Mouse (Mus musculus) T-helper 17 cell (primary cell): ENCODE measurements around the gene Mesp2.
"Not testable (repeated sequence)": the region's sequence is repeated elsewhere in the genome, so short reads cannot be mapped to it uniquely, and the experiment has no call there.

Source experiments
- in situ Hi-C, 2 experiments: fragments of 300-600 bp; cut with MboI, MseI; formaldehyde crosslinking; loops; 1 replicate in 1 of 2; 2 replicates in 1 of 2; pipeline ENCODE4 v1.15.1; 2025; ENCODE audit warnings: high pct_unique_total_duplicates in 2 of 2

The Mesp2 gene

DNA sequence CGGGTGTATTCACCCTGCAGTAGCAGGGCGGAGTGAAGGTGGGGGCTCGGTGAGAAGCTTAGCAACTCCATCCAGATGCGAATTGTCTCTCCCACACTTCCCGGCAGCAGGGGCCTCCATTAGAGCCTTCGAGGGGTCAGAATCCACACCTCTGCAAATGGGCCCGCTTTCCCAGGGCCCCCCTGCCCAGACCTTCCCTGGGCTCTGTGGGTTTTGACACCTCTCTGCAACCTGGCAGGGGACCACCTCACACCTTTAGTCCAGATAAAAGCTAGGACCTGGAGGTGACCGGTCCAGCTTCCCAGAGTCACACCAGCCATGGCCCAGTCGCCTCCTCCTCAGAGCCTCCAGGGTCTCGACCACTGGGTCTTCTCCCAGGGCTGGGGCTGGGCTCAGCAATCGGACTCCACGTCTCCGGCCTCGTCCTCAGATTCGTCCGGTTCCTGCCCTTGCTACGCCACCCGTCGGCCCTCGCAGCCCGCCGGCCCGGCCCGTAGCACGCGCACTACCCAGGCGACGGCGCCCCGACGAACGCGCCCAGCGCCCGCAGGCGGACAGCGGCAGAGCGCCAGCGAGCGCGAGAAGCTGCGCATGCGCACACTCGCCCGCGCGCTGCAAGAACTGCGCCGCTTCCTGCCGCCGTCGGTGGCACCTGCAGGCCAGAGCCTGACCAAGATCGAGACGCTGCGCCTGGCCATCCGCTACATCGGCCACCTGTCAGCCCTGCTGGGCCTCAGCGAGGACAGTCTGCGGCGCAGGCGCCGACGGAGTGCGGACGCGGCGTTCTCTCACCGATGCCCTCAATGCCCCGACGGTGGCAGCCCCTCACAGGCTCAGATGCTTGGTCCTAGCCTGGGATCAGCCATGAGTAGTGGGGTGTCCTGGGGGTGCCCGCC, at the start of gene Mesp2:
Gene Mesp2, plus strand, starts transcription at position 117 of the 896 bp plus-strand sequence.
- in situ Hi-C loops, result no loop called here

GRCm38 (mm10) chr7:79761124-79761876, 49.2 kb upstream of the Mesp2 start:
- in situ Hi-C loops, result no loop called here

- in situ Hi-C loops, result no loop called here
Observed at GRCm38 (mm10) chr7:79762106-79762505, 48.4 kb upstream of the Mesp2 start.

- in situ Hi-C loops, result no loop called here
Observed at GRCm38 (mm10) chr7:79765991-79766390, 44.5 kb upstream of the Mesp2 start.

DNA sequence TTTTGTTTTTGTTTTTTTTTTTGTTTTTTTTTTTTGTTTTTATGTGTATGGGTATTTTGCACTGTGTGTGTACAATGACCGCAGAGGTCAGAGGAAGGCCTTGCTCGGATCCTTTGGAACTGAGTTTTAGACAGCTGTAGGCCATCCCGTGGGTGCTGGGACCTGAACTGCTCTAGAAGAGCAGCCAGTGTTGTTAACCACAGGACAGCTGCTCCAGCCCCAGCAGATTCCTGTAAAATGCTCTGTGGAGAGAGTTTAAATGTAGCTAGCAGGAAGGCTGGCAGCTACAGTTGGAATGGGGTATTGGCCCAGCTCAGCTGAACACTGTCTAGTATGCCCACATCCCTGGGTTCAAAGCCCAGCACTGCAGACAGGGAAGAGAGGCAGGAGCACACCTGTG, 40.9 kb upstream of the Mesp2 start:
- in situ Hi-C loops, result no loop called here

GRCm38 (mm10) chr7:79771561-79772512, 38.7 kb upstream of the Mesp2 start:
- in situ Hi-C loops, result no loop called here

- in situ Hi-C loops, result no loop called here
Observed at GRCm38 (mm10) chr7:79780647-79781626, 29.6 kb upstream of the Mesp2 start.

DNA sequence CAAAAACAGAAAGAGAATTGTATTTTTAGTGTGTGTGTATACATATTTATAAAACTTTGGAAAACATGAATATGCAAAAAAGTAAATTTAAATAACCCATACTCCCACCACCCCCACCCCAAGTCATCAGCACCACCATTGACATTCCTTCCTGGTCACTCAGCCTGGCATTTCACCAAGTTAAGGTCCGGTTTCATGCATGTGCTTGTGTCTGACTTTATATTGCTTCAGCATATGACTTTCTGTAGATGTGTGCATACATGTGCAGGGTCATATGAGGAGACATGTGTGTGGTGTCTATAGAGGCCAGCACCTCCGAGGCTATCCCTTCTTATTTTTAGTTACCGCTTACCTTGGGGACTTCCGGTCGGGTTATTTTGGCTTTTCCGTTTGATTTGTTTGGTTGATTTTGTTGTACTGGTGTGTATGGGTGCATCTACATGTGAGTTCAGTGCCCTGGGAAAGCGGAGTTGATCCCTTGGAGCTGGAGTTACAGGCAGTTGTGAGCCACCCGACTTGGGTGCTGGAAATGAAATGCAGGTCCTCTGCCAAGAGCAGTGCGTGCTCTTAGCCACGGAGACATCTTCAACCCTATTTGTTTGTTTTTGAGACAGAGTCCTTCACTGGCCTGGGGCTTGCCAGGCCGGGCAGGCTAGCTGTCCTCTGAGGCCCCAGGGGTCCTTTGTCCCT, 28.6 kb upstream of the Mesp2 start:
- in situ Hi-C loops, result no loop called here

DNA sequence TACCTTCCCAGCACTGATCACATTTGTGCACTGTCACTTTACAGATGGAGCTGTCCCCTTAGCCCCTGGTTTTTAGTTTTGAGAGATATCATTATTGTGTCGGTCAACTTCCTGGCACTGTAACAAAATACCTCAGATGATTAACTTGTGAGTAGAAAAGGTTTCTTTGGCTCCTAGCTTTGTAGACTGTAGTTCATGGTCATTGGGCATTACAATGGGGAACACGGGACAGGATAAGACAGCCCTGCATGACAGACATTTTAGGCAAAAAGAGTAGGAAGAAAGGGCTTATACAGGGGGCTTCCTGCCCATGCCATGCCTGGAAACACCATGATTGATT, 28.0 kb upstream of the Mesp2 start:
- in situ Hi-C loops, result no loop called here

DNA sequence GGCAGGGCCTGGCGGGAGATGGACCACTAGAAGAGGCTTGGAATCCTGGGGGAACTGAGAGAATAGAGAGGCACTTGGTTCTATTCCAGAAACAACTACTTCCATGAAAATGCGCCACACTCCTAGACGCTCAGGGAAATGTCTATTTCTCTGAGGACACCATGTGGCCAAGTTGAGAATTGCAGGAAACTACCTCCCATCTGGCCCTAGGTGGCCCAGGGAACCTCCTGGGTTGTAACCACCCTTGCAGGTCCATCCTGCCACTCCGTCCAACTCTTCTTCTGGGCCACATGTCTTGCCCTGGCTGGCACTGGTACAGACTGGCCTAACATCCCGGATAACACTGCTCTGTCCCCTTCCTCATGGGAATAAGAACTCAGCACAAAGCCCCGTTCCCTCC, 24.2 kb upstream of the Mesp2 start:
- in situ Hi-C loops, result no loop called here

DNA sequence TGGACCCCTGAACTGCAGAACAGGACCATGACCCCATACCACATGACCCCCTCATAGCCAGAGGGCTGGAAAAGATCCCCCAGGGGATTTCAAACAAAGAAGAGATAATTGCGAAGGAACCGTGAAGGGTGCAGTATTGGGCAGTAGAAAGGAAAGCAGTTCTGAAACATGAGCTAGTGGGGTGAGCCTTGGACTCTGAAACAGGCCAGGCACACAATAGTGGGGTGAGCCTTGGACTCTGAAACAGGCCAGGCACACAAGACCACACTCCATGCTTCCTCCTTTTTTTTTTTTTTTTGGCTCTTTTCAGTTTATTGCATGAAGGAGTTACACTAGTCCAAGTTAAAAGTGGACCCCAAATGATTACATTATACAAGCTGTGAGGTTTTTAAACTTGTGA, 20.7 kb upstream of the Mesp2 start:
- in situ Hi-C loops, result not testable (repeated sequence)

DNA sequence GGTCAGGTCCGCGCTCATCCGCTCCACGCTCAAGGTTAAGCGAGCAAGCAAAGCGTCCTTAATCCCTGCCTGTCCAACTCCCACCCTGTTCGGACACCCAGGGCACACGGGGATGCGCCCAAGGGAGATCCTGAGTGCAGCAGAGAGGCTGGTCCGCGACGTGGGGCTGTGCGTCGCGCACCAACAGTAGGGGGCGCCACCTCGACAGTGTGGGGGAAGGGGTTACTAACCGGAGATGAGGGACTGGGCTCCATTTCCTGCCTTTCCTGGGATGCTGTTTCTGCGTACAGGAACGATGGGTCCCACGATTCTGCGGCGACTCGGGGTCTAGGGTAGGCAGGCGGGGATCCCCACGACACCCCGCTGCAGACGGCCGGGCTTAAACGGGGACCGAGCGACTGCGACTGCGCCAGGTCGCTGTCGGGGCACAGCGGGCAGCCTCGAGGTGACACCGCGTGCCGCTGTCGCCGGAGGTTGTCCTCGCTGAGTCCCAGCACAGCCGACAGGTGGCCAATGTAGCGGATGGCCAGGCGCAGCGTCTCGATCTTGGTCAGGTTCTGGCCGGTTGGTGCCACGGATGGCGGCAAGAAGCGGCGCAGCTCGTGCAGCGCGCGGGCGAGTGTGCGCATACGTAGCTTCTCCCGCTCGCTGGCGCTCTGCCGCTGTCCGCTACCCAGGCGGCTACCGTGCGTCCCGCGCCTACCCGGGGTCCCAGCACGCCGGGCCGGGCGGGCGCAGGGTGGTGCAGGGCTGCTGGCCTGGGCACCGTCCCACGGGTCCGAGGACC, 17.7 kb upstream of the Mesp2 start:
- in situ Hi-C loops, result no loop called here

DNA sequence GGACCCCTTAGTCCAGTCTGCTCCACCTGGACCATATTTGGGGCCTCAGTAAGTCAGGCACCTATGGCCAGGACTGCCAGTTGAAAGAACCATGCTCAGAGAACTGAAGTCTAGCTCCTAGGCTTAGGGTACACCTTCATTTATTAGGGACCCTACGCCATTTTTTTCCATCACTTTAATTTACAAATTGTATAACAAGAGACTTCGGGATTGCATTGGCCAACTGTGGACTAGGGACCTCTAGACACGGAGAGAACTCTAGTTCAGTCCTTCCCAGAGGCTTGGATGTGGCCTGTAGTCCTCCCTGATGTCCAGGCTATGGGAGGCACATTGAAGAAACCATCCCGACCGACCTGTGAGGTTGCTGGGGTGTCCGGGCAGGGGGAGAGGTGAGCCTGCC, 16.8 kb upstream of the Mesp2 start, which contains the start of gene Mesp1:
Gene Mesp1, minus strand, starts transcription at position 101 of the 400 bp plus-strand sequence.
- in situ Hi-C loops, result no loop called here

DNA sequence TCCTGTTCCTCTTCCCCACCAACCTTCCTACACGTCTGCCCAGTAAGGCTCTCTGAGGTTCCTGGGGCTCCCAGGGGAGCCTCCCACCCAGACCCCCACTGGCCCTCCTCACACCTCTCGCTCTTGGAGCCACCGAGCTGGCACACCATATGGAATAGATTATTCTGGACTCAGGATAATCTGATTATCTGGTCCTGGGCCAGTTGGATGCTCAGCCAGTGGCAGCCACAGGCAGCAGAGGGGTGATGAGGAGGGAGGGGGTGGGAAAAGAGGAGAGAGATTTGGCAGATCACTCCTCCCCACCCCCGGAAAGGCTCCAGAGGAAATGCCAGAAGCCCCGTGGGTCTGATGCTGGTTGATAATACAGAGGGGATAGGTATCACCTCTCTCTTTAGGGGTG, 11.9 kb upstream of the Mesp2 start:
- in situ Hi-C loops, result loop anchor here in 1 of 2 experiments (5.0 kb wide), 1 partner anchor 109 kb away; no protein-coding TSS in a partner anchor

DNA sequence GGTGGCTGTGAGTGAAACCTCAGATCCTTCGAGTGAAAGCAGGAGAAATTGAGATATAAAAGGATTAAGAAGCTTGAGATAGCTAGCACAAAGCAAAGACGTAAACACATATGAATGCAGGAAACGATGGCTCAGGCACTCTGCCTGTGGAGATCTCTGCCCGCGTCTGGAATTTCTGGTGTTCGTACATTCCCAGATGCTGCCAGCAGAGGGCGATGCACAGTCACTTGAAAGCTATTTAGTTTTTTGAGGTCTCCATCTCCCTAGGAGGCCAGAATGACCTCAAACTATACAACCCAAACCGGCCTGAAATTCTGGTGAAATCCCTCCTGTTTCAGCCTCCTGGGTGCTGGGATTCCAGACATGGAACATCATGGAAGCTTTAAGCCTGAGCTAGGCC, 11.5 kb upstream of the Mesp2 start:
- in situ Hi-C loops, result loop anchor here in 1 of 2 experiments (5.0 kb wide), 1 partner anchor 108 kb away; no protein-coding TSS in a partner anchor

- in situ Hi-C loops, result loop anchor here in 1 of 2 experiments (5.0 kb wide), 1 partner anchor 108 kb away; no protein-coding TSS in a partner anchor
Observed at GRCm38 (mm10) chr7:79799506-79799905, 11.0 kb upstream of the Mesp2 start.

DNA sequence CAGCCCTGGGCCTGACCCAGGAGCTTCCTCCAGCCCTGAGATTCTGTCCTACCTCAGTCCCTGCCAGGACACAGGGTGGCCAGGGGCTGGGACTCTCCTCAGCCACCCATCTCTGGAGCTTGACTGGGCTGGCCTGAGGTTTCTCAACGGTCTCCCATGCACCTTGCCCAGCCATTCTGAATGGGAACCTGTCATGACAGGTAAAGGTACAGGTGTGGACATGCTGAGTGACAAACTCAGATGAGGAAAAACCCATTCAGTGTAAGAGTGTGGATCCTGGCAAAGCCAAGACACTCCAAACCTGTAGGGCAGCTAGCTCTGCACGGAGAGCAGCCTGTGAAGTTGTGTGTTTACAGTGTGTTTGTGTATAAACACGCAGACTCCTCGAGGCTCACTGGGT, 10.2 kb upstream of the Mesp2 start:
- in situ Hi-C loops, result loop anchor here in 1 of 2 experiments (5.0 kb wide), 1 partner anchor 112 kb away; no protein-coding TSS in a partner anchor

GRCm38 (mm10) chr7:79801391-79801790, 9.1 kb upstream of the Mesp2 start:
- in situ Hi-C loops, result loop anchor here in 1 of 2 experiments (5.0 kb wide), 1 partner anchor 111 kb away; no protein-coding TSS in a partner anchor
